Mouse (Mus musculus) gastrocnemius, postnatal 25 days (tissue): ENCODE results near the gene Sec22b. TPM values are rescaled to one million over a fixed set of nuclear protein-coding genes. Genes with fewer than 3 reads are reported as not detected.

Experiments used
- DNase-seq: peaks from one replicate; pipeline ENCODE4 v3.0.0; 2022
- long read RNA-seq, 2 experiments: library from polyadenylated mRNA; stranded (forward); transcript quantifications; one replicate each; pipeline ENCODE4 v2.0.0; 2021
- total RNA-seq, 2 experiments: library from RNA; stranded (reverse); gene quantifications; 1 replicate in 1 of 2; 2 replicates in 1 of 2; pipeline ENCODE4 v1.2.3; 2021

Sec22b gene
- total RNA-seq = 10 to 100 TPM; 26.0 to 26.3 TPM
- long read RNA-seq, experiment 1, transcript Sec22b-201 (5 exons, 2,810 nt) = major isoform, 25 of 29 reads
- long read RNA-seq, experiment 1, partial matches to known transcripts = 4 of 29 reads
- long read RNA-seq, experiment 1, other reads (novel, unspliced or antisense) = 0 of 29 reads
- long read RNA-seq, experiment 2, transcript Sec22b-201 (5 exons, 2,810 nt) = major isoform, 28 of 29 reads
- long read RNA-seq, experiment 2, partial matches to known transcripts = 0 of 29 reads
- long read RNA-seq, experiment 2, other reads (novel, unspliced or antisense) = 1 of 29 reads

DNA sequence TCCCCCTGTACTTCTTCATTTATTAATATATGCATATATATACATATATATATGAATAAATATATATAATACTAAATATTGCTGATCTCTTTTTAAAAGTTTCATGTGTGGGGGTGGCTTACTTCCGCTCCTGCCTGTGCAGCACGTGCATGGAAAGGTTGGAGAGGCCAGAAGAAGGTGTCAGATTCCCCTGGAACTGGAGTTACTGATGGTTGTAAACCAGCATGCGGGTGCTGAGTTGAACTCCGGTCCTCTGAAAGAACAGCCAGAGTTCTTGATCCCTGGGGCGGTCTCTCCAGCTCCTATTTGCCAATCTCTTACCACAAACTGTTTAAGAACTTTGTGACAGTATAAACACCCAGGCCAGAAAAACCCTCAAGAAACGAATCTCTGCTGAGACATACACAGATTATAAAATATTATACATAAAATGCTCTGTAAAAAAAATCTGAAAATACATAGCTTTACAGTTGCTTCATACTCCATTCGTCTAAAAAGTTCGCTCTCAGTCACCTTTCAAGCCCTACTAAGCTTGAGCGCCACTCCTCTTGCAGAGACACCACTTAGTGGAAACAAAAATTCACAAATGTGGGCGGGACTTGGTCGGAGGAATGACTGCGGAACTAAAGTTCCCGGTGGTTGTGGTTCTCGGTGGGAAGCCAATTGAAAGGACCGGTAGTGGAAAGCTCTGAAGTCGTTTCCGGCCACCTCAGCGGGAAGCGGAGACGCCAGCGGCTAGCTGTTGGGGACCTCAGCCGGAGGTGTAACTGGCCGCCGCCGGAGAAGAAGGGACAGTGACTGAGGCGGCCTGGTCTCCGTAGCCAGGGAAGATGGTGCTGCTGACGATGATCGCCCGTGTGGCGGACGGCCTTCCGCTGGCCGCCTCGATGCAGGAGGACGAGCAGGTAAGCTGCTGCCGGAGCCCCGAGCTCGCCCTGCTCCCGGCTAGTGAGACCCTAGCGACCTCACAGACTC is at the start of gene Sec22b:
Gene Sec22b, plus strand, starts transcription at position 675 of the 975 bp plus-strand sequence.
- DNase-seq = peak; percentile 84

DNA sequence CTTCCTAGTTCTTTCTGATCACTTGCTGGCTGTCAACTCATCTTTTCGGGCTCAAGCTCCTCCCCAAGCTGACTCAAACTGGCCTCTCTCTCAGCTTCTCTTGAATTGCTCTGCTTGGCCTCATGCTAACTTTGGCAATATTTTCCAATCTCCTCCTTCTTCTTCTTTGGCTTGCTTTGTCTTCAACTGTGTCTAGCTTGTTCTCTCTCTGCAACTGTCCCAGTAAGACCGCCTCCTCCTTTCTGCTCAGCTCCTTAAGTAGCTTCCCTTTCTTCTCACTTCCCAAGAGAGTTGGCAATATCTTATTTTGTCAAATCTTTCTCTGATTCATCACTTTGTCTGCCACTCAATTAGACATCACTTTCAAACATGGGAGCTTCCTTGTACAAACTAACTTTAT is 49.2 kb upstream of the Sec22b start:
- DNase-seq = no peak

DNA sequence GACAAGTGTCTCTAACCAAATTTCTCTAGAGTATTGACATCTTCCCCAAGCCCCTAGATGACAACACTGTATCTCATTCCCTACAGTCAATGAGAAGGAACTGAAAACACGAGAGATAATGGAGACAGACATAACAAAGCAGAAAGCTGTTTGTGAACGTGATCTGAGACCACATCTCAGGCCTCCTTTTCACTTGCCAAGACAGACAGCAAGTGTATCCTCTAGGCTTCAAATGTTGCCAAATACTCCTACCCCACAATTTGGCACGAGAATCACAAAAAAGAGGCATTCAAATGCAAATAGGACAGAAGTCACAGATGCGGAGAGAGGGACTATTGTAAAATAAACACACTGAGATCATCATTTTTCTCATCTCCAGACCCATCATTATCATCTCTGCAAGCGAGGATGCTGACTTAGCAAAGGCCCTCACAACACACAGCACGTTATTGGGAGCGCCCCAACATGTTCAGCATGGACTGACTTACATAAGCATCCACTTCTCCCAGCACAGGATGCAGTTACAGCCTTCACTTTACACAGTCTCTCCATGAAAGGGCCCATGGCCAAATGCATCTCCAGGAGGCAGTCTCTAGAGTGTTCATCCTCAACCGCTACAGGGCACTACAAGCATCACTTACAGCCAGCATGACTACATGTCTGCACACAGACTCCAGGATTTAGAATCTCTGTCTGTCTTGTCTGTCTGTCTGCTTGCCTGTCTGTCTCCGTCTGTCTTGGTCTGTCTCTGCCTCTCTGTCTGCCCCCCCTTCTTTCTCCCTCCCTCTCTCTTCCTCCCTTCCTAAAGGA is 46.2 kb upstream of the Sec22b start:
- no peak for DNase-seq

DNA sequence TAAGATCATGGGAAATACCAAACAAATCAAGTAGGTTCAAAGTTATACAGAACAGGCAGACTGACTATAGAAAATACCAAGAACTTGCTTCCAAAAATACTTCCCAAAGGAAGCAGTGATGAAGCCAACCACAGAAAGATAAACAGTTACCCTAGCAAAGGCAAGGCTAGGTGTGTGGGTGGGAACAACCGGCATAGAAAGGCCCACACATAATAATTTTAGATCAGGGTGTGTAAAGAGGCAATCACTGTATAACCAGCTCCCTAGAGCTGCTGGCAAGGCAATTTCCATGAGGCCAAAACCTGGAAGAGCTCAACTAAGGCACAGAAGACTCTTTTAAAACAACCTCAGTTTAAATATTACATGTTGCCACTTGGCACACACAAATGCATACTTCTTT is 41.6 kb upstream of the Sec22b start:
- DNase-seq = no peak

DNA sequence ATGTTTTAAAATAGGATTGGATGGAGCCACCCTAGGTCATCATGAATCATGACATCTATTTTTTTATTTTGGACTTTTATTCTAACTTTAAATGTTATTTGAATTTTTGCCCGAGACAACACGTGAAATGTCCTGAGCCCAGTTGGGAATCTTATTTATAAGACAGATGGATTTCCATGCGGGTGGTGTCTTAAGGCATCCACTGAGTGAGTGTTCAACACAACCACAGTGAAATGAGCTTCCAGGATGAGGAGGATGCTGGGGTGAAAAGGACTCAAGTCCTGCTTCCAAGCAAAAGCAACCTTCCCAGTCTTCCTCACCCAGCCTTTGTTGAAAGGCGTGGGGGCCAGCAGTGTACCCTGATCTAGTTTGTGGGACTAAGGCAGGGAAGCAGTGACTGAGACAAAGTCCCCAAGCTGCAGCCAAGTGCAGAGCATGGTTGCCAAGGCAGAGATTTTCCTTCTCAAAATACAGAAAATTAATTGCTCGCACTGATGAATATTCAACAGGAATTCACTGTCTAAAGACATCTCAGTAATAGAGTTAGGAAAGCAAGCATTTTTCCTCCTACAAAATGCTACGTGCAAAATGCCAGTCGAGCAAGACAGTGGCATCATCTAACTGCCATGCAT is 40.1 kb upstream of the Sec22b start:
- no peak for DNase-seq

DNA sequence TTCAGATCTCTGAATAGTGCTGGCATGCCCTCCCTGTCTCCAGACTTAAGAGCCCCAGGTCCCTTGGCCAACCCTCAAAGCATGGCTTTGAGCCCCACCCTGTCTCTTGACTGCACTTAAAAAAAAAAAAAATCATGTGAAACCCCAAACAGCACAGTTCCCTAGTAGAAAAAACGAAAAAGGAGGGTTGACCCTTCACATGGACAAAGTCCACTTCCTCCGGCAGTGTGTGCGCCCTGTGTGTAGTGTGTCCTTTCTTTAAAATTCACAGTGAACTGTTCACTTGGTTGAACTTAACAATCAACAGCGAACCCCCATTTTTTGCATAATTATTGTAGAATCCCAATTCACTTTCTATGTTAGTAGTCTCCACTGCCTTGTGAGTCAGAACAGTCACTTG is 34.3 kb upstream of the Sec22b start:
- DNase-seq = no peak

DNA sequence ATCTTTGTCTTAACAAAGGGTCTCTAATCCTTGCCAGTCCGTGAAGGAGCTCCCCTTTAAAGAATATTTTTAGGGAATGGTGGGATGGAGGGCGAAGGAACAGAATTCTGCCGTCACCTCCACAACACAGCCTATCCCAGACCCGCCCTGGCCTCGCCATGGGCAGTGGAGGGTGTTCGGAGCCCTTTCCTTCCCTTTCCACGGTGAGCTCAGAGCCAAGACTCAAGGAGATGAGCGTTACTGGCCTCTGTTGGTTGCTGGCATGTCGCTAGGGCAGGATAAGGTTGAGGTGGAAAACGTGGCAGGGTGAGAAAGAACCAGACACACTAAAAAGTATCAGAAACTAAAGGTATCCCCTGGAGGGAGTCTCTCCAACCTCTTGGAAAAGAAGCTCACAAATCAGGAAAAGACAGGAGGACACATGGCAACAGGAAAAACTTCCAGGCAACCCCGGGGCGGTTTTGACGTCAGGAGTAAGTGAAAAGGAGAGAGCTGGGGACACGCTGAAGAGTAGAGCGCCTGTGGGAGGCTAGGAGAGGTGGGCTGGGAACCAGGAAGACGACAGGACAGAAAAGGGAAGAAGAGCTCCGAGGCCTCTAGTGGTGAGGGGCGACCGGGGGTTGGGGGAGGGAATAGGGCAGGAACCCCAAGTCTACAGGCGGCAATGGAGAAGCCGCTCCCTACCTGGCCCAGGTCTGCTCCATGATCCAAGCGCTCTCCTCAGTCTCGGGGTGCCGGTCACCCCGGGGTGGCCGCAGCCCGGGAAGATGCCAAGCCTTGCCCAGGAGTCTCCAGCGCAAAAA is 33.6 kb upstream of the Sec22b start:
- DNase-seq = no peak

DNA sequence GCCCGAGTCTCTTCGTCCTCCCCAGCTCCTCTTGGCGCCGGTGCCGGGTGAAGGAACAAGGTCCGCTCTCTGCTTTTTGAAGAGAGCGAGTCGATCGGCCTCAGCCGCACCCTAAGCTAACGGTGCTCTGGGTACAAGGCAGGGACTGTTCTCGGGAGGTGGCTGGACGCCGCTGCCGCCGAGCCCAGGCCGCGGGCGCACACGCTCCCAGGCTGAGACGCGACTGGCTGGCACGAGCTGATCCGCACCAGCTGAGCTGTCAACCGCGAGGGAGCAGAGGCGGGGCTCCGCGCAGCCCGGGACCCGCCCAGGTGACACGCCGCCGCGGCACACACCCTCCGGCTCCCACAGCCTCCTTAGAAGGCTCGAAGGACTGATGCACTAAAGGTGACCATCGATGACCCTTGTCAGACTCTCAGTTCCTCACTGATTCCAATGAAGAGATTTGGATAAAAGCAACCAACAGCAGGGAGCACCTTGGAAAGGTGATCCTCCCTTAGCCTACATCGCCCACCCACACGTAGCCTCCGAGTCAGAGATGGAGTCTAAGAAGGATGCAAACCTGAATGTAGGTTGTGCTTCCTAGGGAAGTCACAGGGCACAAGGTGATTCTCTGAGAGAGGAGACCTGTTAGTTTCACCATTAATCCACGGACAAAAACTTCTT is 32.8 kb upstream of the Sec22b start:
- peak; percentile 84 for DNase-seq

DNA sequence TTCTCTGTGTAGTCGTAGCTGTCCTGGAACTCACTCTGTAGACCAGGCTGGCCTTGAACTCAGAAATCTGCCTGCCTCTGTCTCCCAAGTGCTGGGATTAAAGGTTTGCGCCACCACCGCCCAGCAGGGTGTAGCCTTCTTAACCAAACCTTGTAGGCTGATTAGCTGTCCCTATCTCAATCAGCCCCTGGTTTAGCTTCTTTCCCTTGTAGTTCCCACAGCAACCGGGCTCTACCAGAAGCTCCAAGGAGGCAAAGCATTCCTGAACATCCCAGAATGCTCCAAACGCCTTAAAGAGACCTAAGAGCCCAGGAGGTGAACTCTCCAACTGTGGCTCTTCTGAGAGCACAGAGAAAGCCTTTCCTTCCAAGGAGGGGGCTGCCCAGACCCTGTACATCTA is 32.3 kb upstream of the Sec22b start:
- no peak for DNase-seq

DNA sequence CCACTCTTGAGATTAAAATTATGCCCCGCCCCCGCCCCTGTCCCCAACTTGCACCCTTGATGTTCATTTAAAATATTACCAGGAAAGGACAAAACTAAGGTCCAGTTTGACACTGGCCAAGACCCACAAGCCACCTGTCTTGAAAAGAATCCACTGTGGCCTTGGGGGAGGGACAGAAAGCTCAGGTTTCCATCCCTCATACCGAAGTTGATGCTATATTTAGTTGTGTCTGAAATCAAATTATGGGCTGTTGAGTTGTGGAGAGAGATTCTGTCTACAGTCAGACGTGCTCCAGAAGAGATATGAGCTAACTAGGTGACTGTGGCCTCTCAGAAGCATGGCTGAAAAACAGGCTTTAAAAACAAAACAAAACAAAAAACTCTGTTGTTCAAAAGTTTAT is 31.3 kb upstream of the Sec22b start:
- DNase-seq = peak; percentile 37

DNA sequence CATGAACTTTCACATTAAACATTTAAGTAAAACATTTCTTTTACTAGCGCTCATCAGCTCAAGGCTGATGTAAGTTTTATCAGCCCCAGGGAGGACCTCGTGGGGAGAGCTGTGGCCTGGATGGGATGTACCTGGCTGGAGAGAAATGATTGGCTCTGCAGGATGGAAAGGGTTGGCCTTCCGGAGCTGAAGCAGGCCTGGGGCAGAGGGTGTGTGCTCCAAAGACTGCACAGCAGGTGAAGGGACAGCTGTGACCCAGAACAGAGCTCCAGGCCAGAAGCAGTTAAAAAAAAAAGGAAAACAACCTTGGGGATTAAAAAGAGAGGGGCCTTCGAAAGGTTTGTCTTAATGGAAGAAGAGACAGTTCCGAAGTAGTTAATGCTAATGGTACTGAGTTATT is 26.2 kb upstream of the Sec22b start:
- no peak for DNase-seq

DNA sequence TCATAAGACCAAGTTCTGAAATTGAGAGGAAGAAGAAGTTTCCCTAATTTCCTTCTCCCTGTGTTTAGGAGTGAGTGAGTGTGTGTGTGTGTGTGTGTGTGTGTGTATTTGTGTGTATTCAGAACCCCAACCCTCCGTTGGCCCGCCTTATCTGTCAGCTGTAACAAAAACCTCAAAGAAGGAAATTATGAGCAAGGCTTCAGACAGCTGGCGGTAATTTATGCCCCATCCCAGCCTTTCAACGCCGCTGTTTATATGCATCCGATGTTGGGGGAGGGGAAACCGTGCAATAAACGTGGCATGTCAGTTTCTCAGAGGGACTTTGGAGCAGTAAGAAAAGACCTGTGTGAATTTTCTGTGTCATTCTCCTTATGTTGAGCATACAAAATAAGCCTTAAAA is 24.7 kb upstream of the Sec22b start:
- DNase-seq = no peak

DNA sequence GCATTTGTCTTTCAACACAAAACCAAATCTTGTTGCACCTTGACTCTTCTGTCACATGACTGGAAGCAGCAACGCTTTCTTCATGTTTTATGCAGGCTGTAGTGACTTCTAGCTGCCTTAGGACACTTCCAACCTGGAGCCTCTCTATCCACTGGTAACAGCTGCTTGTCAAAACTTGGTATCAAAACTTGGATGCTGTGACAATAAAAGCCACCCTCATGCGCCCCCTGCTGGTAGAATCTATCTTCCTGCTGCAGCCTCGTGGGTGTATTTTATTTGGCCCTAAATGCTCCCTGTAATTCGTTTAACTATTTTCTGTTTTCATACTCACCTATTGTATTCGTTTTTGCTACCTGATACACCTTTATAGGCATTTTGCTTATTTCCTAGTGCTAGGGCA is 21.8 kb upstream of the Sec22b start:
- peak; percentile 55 for DNase-seq

DNA sequence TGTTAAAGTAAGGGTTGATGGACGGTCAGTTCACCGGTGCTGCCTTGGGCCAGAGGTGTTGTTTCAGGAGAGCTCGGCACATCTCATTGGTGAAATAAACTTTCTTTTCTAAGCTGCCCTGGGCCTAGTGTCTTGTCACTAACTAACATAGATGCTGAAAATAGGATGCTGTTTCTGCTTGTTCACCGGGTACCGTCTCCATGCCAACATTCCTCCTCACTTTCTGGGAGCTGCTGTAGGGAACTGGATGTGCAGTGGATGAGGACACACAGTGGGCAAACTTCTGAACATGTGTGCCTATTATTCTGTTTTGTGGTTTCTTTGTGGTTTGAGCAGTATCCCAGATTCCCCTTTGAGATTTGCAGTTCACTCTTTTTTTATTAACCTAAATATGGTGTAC is 19.4 kb upstream of the Sec22b start:
- DNase-seq = no peak

DNA sequence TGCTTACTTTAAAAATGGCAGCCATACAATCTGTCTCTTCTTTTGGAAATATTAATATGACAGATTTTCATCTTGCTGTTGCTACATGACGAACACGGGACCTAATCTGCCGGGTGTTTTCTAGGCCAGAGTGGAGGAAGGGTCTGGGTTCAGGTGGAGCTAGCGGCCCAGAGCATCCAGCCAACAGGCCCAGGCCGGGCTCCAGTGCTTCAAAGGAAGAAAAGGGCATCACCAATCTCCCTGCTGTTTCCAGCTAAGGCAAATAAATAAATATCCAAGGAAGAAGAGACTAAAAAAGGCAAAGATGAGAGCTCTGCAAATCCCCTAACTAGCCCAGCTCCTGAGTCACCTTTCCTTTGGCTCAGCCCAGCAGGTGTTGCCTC is 13.2 kb upstream of the Sec22b start:
- DNase-seq = no peak

DNA sequence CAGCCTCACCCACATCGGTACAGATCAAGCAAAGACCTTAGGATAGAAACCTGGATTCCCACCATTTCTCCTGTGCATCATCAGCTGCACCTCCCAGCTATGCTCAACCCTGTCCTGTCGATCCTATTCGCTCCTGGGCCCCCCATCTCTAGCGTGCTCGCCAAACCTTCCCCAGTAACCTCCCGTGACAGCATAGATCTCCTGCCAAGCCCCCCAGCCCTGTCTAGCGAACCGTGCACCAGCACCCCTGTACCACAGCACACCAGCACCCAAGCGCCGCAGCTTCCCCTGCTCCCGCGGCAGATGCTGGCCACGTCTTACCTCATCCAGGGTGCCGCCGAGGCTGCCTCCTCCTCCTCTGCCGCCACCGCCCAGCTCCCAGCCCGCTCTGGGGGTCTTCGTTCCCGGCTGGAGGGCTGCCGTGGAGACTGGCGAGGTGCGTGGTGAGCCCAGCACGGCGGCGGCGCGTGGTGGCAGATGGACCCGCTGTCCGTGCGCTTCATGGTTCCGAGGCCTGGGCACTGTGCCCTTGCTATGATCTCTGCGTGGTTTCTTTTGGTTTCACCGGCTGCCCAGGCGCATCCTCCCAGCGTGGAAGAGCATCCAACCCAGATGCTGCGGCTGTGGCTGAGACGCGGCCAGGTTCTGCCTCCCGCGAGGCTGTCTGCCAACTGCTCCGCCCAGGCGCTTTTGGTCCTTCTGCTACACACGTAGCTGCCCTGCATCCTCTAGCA is 12.7 kb upstream of the Sec22b start, which contains the start of gene Pde4dip:
Gene Pde4dip, minus strand, starts transcription at position 540 of the 734 bp plus-strand sequence.
- DNase-seq = peak; percentile 21

DNA sequence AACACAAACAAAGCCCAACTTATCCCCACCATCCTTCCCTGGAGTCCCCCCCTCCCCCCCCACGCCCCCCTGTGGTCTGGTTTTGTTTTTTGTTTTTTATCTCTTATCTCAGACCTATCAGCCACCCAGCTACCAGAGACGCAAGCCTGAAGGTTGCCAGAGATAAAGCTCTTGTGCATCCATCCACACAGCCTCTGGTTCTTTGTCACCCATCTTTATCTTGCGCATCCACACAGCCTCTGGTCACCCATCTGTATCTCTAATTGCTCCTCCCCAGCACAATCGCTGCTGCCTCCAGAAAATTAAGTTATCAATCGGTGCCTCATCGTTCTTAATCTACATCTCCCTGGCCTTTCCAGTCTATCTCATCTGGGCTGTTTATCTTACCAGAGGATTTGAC is 10.8 kb upstream of the Sec22b start:
- no peak for DNase-seq

DNA sequence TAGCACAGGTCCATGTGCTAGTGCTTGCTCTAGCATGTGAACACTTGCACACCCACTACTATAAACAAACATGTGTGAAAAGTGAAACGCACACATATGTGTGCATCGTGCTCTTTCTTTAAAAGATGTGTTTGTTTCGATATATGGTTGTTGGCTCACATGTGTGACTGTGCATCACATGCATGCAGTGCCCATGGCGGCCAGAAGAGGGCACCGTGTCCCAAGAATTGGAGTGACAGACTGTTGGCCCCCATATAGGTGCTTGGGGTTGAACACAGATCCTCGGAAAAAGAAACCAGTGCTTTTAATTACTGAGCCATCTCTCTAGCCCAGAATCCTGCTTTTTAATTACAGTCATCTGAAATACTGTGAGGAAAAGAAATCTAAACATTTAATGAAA is 6.3 kb upstream of the Sec22b start:
- no peak for DNase-seq

DNA sequence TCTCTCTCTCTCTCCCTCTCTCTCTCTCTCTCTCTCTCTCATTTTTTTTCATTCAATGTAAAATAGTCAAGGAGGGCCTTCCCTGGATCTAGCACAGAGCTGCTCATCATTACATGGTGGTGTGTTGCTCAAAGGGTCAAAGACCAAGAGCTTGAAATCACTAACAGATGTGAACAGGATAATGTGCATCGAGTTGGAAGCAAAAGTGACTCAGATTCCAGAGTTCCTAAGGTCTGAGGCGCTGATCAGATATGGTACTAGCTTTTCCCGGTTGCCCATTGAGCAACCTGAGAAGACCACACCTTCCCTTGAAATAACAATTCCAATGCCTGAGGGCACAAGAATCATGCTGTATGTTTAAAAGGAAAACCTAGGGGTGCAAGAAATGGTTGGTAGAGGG is 2.6 kb upstream of the Sec22b start:
- no peak for DNase-seq

DNA sequence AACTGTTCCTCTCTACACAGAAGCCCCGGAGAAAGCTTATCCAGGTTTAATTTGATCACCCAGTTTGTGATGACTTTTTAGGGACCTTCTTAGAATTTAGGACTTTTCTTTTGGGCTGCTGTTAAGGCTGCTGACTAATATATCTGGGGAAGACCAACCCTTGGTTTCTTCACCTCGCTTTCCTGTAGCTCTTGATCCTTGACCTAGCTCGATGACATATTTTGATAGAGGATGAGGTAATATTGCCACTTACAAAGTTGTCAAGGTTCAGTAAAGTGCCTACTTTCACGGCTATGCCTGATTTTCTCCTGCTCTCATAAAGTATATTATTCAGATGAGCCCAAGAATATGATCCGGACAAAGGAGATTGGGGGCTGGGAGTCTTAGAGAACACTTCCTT is 596 bp downstream of the Sec22b start:
- no peak for DNase-seq
